Mouse (Mus musculus): ENCODE measurements around the gene Olfr839-ps1.

Olfr839-ps1 gene

GRCm38 (mm10) chr9:19177212-19177611, at the start of gene Olfr839-ps1:
Gene Olfr839-ps1 (minus strand): TSS chr9:19177312.
- no peak for DNase-seq (ENCODE audit: low read depth, low spot score)

GRCm38 (mm10) chr9:19136017-19136416, 41.1 kb downstream of the Olfr839-ps1 start, which contains the start of gene Olfr837:
Gene Olfr837 (plus strand): TSS chr9:19136317.
- DNase-seq (ENCODE audit: low read depth, low spot score): no peak

DNA sequence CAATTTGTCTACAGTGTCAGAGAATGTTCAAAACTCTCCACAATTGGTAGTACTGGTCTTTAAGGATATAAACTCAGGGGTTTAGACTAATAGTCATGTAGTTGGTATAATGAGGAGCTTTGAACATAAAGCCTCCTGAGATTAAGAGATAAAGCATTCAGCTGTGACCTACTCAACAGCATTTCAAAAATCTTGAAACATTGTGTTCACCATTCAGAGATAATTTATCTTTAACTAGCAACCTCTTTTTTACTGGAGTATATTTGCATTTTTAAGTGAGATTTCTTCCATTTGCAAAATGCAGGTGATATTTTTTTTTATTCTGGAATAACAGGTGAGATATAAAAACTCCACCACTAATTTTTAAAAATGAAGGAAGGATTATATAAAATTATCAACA, 57.0 kb downstream of the Olfr839-ps1 start, which contains the start of gene Olfr836:
Gene Olfr836, plus strand, starts transcription at position 301 of the 400 bp plus-strand sequence.
- no peak for DNase-seq (ENCODE audit: low read depth, low spot score)

Measured in forelimb bud, embryonic 11.5 days (tissue).